Mouse (Mus musculus): ENCODE results near the gene Ostm1.

Ostm1 gene

DNA sequence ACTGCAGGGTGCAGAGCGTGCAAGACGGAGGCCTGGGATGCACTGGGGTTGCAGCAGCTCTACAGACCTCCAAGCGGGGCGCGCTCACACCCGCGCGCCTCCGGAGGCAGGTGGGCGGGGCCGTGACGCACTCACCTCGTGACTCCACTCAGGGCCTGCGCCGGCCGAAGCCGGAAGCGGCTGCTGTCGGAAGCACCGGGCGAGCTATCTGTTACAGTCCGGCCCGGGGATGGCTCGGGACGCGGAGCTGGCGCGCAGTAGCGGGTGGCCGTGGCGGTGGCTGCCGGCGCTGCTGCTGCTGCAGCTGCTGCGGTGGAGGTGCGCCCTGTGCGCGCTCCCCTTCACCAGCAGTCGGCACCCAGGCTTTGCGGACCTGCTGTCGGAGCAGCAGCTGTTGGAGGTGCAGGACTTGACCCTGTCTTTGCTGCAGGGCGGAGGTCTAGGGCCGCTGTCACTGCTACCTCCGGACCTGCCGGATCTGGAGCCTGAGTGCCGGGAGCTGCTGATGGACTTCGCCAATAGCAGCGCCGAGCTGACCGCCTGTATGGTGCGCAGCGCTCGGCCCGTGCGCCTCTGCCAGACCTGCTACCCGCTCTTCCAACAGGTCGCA, 95.2 kb downstream of the Ostm1 start:
- DNase-seq (ENCODE audit: low spot score in 2 of 2): peak; percentile 86 to 88

GRCm38 (mm10) chr10:42679586-42679985, 96.0 kb downstream of the Ostm1 start:
- DNase-seq (ENCODE audit: low spot score in 2 of 2): no peak

DNA sequence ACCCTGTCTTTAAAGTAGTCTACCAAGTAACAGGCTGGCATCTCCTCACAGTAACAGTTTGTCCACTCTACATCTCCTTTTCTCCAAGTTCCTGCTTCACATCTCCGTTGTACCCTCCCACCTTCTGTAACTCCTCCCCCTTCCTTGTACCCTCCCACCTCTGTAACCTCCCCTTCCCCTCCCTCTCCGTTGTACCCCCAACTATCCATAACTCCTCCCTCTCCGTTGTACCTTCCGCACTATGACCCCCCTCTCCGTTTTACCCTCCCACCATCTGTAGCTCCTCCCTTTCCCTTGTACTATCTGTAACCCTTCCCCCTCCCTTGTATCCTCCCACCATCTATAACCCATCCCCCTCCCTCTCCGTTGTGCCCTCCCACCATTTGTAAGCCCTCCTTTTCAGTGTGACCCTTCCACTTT, 97.0 kb downstream of the Ostm1 start:
- no peak for DNase-seq (ENCODE audit: low spot score in 2 of 2)

- no peak for DNase-seq (ENCODE audit: low spot score in 2 of 2)
These were observed 98.8 kb downstream of the Ostm1 start for GRCm38 (mm10) chr10:42682421-42682820.

- DNase-seq (ENCODE audit: low spot score in 2 of 2): no peak
These were observed 104.3 kb downstream of the Ostm1 start for GRCm38 (mm10) chr10:42687873-42688272.

- DNase-seq (ENCODE audit: low spot score in 2 of 2): no peak
These were observed 106.1 kb downstream of the Ostm1 start for GRCm38 (mm10) chr10:42689694-42690093.

DNA sequence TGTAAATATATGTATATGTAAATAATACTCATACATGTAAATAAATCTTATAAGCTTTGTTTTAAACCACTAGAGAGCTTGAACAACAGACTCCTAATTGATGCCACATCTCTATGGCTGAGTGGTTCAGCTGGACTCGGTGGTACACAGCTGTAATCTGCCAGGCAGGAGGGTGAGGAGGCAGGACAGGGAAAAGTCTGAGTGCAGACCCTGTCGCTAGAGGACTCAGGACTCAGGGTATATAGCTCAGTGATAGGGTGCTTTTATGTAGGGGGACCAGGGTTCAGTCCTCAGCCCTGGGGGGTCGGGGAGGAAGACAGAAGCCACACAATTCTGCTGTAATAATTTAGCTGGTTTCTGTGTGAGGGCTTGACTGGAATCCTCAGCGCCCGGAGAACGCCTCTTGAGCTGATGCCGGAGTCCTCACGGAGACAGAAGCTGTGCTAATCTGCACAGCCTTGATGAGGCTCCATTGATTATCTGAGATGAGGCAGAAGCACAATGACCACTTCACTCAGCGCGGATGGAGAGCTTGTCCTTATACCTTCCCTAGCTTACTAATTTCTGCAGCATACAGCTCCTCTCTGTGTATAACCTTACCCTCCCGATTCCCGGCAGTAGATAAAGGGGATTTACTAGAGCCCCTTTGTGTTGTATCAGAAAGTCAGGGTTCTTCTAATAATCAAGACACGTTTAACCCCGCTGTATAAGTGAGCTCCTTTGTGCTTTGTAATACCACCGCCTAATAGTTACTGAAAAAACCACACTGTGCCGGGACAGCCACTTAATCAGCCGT, 106.8 kb downstream of the Ostm1 start:
- no peak for DNase-seq (ENCODE audit: low spot score in 2 of 2)

DNA sequence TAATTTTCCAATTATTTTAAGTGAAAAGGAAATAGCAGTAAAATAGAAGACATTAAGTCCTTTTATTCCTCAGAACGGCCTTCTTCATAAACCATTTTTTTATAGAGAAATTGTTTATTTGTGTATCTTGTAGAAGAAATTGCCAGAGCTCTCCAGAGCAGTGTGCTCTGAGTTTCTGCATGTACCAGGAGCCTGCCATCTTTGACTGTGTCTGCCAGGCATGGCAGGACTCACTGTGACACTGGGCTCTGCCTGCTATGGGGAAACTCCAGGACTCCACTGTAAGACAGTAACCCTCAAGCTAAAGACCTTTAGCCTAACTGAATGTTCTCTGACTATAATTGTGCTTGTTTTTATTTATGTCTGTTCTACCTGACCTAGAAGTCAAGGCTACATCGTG, 107.4 kb downstream of the Ostm1 start:
- no peak for DNase-seq (ENCODE audit: low spot score in 2 of 2)

DNA sequence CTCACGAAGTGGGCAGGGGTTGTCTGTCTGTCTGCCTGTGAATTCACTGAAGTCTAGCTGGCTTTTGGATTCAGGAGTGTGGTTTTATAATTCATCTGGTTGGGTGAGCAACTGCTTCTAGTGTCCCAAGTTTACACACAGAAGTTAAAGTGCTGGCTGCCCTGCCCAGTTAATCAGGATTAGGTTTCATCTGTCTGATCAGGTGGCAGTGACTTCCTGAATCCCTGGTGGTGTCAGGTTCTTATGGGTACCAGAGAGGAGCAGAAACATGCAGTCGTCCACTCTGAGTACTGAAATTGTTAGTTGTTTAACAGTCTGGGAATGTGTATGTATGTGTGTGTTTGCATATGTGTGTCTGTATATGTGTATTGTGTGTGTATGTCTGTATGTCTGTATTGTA, 108.5 kb downstream of the Ostm1 start:
- DNase-seq (ENCODE audit: low spot score in 2 of 2): no peak

GRCm38 (mm10) chr10:42692794-42693193, 109.2 kb downstream of the Ostm1 start:
- DNase-seq (ENCODE audit: low spot score in 2 of 2): no peak

- no peak for DNase-seq (ENCODE audit: low spot score in 2 of 2)
These were observed 109.9 kb downstream of the Ostm1 start for GRCm38 (mm10) chr10:42693482-42693881.

- DNase-seq (ENCODE audit: low spot score in 2 of 2): no peak
These were observed 112.7 kb downstream of the Ostm1 start for GRCm38 (mm10) chr10:42696361-42696760.

- peak; percentile 29 to 67 for DNase-seq (ENCODE audit: low spot score in 2 of 2)
These were observed 113.4 kb downstream of the Ostm1 start for GRCm38 (mm10) chr10:42697007-42697406.

- DNase-seq (ENCODE audit: low spot score in 2 of 2): no peak
These were observed 114.8 kb downstream of the Ostm1 start for GRCm38 (mm10) chr10:42698375-42698774.

DNA sequence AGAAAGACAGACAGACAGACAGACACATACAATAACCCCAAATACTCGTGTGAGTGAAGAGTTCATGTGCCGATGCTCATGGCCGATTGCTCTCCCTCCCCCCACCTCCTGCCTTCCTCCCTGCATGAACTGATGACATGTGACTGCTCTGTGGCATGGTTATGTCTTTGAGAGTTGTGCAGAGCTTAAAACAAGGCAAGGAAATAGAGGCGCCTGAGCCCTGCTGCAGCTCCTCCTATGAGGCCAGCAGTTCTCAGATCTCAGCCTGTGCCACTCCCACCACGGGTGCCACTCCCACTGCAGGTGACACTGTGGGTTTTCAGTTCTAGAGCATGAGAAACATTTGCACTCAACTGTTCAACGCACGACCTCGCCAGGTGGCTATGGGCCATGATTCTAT, 115.4 kb downstream of the Ostm1 start:
- no peak for DNase-seq (ENCODE audit: low spot score in 2 of 2)

GRCm38 (mm10) chr10:42702111-42702510, 118.5 kb downstream of the Ostm1 start:
- no peak for DNase-seq (ENCODE audit: low spot score in 2 of 2)

- DNase-seq (ENCODE audit: low spot score in 2 of 2): no peak
These were observed 131.1 kb downstream of the Ostm1 start for GRCm38 (mm10) chr10:42714676-42715075.

DNA sequence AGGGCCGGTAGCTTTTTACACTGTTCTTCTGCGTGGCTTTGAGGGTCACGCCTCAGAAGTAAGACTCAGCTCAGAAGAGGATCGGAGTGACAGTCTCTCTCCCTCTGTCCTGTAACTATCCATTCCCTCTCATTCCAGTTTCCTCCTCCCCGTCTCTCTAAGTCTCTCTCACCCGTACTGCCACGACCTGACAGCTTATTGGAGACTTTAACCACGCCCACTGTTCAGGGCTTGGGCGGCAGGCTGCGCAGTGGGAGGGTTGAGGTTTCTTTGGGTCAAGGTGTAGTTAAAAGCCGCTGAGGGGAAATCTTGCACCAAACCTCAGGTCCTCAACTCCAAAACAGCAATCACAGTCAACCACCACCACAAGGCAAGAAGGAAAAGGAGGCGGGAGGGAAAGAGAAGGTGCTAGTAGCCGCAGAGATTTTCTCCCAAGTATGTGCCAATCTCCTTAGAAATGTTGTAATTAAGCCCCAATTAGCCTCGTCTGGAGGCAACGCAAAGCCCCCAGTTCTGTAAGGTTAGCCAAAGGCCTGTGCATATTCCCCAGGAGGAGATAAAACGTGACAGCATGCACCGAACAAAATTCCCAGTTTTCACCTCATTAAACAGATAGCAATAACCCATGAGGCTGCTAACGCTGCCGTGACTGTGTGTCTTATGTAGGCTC, 131.9 kb downstream of the Ostm1 start:
- DNase-seq (ENCODE audit: low spot score in 2 of 2): peak in 1 of 2 experiments; percentile 1

GRCm38 (mm10) chr10:42722116-42722515, 138.5 kb downstream of the Ostm1 start:
- DNase-seq (ENCODE audit: low spot score in 2 of 2): no peak

GRCm38 (mm10) chr10:42723275-42724232, 139.9 kb downstream of the Ostm1 start:
- no peak for DNase-seq (ENCODE audit: low spot score in 2 of 2)

DNA sequence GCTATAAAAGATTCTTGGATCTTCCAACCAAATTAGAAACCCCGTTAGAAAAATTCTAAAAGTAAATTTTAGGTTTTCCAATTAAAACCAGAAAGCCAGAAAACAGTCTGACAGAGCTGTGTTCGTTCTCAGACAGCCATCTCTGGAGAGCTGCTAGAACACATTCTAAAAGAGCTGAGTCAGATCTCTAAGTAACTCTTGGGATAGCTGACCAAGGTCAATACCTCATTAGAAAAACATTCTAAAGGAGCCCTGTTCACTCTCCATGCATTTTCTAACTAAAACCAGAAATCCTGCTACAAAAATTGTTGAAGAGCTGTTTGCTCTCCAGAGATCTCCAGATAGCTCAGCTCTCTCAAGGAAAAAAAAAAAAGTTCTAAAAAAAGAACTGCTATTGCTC, 146.0 kb downstream of the Ostm1 start:
- no peak for DNase-seq (ENCODE audit: low spot score in 2 of 2)
